Mouse (Mus musculus) WW6 (cell line): Measurements from ENCODE around the gene Gfer.
A peak's percentile ranks its signal among the peaks of the same experiment; 100 is the strongest.

Experiments used
- DNase-seq: peaks from one replicate; pipeline ENCODE4 v3.0.0-alpha.2; 2013; ENCODE audit warnings: low read depth, low spot score

Gene Gfer

GRCm38 (mm10) chr17:24696011-24696697 lies at the start of gene Gfer, which contains the start of gene Noxo1:
Gene Gfer, minus strand, starts transcription at chr17:24696156.
Gene Noxo1, plus strand, starts transcription at chr17:24696234.
- DNase-seq: no peak

DNA sequence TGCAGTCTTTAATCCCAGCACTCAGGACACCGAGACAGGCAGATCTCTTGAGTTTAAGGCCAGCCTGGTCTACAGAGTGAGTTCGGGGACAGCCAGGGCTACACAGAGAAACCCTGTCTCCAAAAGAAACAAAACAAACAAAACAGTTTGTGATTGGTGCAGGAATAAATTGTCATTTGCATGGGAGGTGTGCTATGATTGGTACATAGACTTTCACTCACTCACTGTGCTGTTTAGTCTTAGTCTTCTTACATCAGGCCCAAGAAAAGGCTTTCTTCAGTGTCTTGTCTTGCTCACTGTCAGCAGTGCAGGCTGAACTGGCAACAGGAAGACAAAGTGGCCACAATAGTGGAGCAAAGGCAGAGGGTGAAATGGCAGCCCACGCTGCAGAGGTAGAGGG lies 48.4 kb upstream of the Gfer start:
- DNase-seq: no peak

- no peak for DNase-seq
These were observed 47.9 kb upstream of the Gfer start for GRCm38 (mm10) chr17:24743896-24744295.

GRCm38 (mm10) chr17:24742307-24742706 lies 46.4 kb upstream of the Gfer start:
- no peak for DNase-seq

GRCm38 (mm10) chr17:24739926-24740325 lies 44.0 kb upstream of the Gfer start:
- DNase-seq: no peak

DNA sequence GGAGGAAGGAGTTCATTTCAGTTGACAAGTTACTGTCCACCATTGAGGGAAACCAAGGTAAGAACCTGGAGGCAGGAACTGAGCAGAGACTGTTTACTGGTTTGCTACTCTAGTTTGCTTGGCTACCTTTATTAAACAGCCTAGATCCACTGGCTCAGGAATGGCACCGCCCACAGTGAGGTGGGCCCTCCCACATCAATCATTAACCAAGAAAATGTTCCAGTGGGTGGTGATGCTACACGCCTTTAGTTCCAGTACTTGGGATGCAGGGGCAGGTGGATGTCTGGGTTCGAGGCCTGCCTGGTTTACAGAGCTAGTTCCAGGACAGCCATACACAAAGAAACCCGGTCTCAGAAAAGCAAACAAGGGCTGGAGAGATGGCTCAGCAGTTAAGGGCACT lies 42.3 kb upstream of the Gfer start:
- DNase-seq: no peak

- DNase-seq: no peak
These were observed 41.3 kb upstream of the Gfer start for GRCm38 (mm10) chr17:24737135-24737810.

DNA sequence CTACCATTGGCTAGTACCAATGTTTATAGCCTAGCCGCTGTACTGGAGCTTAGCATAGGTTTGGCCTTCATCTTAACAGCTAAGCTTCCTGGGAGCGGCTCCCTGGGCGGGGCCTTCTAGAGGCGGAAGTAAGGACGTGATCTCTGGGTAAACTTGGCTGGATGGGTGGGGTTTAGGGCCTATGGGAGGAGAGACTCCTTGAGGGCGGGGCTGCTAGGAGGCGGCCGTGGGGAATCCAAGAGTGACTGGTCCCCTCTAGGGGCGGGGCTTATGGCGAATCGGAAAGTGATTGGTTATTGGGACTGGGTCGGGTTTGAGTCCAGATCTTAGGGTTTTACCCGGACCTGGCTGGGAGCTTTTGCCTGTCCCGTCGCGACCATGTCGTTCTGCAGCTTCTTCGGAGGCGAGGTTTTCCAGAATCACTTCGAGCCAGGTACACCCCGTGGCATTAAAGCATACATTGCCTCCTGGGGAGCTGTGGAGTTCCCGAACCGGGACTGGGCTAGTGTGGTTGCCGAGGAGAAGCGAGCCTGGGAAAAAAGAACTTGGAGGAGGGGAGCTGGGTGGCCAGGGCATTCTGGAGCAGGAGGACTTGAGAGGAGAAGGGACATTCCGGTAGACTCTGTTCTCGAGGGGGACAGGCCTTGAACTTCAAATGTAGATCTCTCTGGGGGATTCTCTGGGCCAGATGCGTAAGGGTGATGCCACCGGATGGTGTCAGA lies 40.5 kb upstream of the Gfer start, which contains the start of gene Msrb1:
Msrb1 (plus strand) TSS at position 313 of the 722 bp plus-strand sequence.
- DNase-seq: peak; percentile 97

DNA sequence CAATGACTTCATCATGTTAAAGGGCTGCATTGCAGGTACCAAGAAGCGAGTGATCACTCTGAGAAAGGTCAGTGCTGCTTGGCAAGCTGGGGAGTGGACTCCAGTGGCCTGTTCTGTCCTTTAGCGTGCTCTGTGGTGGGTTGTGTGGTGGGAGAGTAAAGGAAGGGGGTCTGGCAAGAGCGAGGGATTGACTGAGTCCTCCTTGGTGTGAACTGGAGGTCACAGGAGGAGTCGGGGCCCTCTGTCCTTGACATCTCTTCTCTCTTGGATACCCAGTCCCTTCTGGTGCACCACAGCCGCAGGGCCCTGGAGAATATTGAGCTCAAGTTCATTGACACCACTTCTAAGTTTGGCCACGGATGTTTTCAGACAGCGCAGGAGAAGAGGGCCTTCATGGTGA lies 39.5 kb upstream of the Gfer start:
- no peak for DNase-seq

- no peak for DNase-seq
These were observed 38.6 kb upstream of the Gfer start for GRCm38 (mm10) chr17:24734513-24734912.

DNA sequence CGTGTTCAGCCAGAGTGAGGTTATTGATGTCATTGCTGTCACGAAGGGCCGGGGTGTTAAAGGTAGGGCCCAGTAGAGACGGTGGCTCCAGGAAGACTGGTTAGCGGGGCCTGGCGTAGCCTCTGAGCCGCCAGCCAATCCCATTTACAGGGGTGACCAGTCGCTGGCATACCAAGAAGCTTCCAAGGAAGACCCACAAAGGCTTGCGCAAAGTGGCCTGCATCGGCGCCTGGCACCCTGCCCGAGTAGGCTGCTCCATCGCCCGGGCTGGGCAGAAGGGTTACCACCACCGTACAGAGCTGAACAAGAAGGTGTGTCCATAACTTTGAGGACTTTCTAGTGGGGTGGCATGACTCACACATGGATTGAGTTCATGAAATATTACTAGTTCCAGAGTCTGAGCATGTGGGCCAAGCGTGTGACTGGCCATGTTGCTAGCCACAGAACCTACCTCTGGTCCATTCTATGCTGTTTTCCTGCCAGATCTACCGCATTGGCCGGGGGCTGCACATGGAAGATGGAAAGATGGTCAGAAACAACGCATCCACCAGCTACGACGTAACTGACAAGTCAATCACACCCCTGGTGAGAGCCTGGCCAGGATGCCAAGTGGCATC lies 37.6 kb upstream of the Gfer start:
- no peak for DNase-seq

DNA sequence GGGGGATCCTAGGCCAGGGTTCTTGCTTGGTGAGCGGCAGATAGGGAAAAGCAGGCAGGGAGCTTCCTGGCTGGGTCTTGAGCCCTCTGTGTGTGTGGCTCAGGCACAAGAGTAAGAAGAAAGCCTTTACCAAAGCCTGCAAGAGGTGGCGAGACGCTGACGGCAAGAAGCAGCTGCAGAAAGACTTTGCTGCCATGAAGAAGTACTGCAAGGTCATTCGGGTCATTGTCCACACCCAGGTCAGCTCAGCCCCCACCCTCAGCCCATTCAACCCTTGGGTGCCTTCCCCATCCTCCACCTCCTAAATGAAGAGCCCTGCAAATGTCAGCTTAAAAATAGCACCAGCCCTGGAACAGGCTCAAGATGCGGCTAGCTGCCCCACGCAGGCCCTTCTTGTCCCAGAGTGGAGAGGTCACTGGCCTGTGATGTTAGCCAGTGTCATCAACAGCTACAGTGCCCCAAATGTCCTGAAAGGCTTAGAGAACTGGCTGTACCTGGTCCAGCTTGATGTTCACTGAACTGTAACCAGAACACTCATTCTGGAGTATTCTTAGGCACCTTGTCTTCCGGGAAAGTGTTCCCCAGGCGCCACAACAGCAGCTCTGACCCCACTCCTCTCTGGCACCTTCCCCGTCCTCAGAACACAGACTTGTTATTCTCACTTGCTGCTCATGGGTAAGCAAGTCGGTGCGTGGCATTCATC lies 36.4 kb upstream of the Gfer start:
- DNase-seq: no peak

DNA sequence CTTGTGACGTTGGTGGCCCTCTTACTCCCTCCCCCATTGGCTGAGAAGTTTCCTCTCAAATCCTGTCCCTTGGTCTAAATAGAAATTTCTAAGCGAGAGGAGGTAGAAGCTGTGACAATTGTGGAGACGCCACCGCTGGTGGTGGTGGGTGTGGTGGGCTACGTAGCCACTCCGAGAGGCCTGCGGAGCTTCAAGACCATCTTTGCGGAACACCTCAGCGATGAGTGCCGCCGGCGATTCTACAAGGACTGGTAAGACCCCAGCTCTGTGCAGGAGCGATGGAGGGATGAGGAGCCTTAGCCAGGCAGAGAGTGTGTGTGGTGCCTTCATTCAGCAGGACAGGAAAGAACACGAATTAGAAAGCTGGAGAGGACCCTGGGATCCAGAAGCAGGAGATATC lies 34.8 kb upstream of the Gfer start:
- DNase-seq: no peak

DNA sequence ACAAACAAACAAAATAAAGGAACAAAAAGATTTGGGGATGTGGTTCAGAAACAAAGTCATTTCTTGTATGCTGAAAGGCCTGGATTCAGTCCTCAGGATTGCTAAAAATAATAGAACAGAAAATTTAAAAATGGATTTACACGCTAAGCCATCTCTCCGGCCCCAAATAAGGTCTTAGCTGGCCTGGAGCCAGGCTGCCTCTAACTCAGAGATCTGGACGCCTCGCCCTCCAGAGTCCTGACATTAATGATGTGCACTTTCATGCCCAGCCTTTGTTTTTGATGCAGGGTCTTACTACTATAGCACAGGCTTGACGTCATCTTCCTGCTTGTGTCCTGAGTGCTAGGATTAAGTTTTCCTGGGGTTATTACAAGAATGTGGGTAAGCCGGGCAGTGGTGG lies 33.1 kb upstream of the Gfer start:
- DNase-seq: no peak

GRCm38 (mm10) chr17:24728184-24728583 lies 32.2 kb upstream of the Gfer start:
- no peak for DNase-seq

DNA sequence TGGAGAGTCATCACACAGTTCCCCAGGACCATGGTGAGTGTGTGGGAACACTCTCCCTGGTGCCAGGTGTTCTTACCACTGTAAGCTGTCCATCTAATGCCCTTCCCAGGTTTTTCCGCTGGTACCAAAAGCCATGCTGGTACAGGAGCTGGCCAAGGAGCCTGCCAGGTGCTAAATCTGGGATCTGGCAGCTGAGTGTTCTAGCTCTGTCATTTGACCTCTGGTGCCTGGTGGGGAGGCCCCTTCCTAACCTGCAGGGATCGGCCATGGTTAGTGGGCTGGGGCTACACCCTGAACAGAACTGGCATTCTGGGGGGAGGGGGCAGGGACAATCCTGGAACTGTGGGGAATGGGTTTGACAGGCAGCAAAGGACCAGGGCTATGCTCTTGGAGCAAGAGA lies 31.7 kb upstream of the Gfer start, which contains the start of gene Rpl3l:
Rpl3l (plus strand) TSS at position 203 of the 400 bp plus-strand sequence.
- DNase-seq: no peak

DNA sequence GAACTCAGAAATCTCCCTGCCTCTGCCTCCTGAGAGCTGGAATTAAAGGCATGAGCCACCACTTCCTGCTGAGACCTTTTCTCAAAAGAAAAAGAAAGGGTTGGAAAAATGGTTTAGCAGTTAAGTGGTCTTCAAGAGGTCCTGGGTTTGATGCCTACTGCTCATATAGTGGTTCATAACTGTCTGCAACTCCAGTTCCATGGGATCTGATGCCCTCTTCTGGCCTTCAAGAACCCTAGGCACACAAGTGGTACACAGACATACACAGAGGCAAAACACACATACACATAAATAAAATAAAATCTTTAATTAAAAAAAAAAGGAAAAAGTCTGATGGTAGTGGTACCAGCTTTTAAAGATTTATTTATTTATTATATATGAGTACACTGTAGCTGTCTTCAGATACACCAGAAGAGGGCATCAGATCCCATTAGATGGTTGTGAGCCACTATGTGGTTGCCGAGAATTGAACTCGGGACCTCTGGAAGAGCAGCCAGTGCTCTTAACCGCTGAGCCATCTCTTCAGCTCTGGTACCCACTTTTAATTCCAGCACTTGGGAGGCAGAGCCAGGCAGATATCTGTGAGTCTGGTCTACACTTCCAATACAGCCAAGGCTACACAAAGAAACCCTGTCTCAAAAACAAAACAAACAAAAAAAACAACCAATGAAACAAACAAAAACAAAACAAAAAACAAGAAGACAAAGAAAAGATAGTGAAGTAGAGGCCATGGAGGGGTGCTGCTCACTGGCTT lies 29.9 kb upstream of the Gfer start:
- DNase-seq: no peak

DNA sequence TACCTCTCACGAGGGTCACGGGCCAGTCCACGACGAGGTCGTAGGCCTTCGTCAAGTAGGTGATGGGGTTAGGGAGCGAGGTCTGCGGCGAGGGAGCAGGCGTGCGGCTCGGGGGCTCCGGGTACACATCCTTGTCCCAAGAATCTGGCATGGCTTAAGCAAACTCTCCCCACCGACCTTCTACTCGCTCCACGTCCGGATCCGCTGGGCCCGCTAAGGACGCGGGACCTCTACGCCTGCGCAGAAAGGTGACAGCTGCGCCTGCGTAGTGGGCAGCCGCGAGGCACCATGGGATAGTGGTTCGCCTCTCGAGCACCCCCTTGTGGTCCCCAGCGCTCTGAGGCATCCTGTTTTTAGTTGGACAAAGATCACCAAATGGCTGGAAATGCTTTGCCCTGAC lies 28.2 kb upstream of the Gfer start, which contains the start of gene Ndufb10:
Ndufb10 (minus strand) TSS at position 295 of the 400 bp plus-strand sequence.
- peak; percentile 83 for DNase-seq

- no peak for DNase-seq
These were observed 27.9 kb upstream of the Gfer start for GRCm38 (mm10) chr17:24723881-24724180.

- DNase-seq: no peak
These were observed 27.3 kb upstream of the Gfer start for GRCm38 (mm10) chr17:24723122-24723880.
